Mouse (Mus musculus) hindbrain, embryonic 12.5 days (tissue): ENCODE measurements around the gene Meis2. TPM values are rescaled to one million over a fixed set of nuclear protein-coding genes. Genes with fewer than 3 reads are reported as not detected.
A peak's percentile ranks its signal among the peaks of the same experiment; 100 is the strongest.

Source experiments
- ATAC-seq: fragments of 200-750 bp; cut with Nextera tagmentation; 2 replicates; pipeline ENCODE4 v1.8.0; 2017; ENCODE audit warnings: moderate TSS enrichment; ENCODE audit not compliant: low FRiP score
- H3K27ac ChIP-seq: fragments of 300-500 bp; sonication (generic); 2 replicates; pipeline ENCODE4 v1.5.1; 2016; ENCODE audit warnings: mild to moderate bottlenecking
- H3K27me3 ChIP-seq: fragments of 300-500 bp; sonication (generic); 2 replicates; pipeline ENCODE4 v1.6.1; 2016; ENCODE audit warnings: mild to moderate bottlenecking
- H3K36me3 ChIP-seq: fragments of 300-500 bp; sonication (generic); 2 replicates; pipeline ENCODE4 v1.6.1; 2016; ENCODE audit warnings: mild to moderate bottlenecking
- H3K4me1 ChIP-seq: fragments of 300-500 bp; sonication (generic); 2 replicates; pipeline ENCODE4 v1.6.1; 2016
- H3K4me2 ChIP-seq: fragments of 300-500 bp; sonication (generic); replicated peaks from 2 replicates; pipeline ENCODE4 v1.6.1; 2016; ENCODE audit warnings: mild to moderate bottlenecking
- H3K4me3 ChIP-seq: fragments of 300-500 bp; sonication (generic); 2 replicates; pipeline ENCODE4 v1.5.1; 2016; ENCODE audit warnings: mild to moderate bottlenecking
- H3K9ac ChIP-seq: fragments of 300-500 bp; sonication (generic); 2 replicates; pipeline ENCODE4 v1.6.1; 2016; ENCODE audit warnings: mild to moderate bottlenecking, moderate library complexity
- H3K9me3 ChIP-seq: fragments of 300-500 bp; sonication (generic); replicated peaks from 2 replicates; pipeline ENCODE4 v1.6.1; 2016; ENCODE audit warnings: mild to moderate bottlenecking
- WGBS: fragments of 180-500 bp; shearing (Covaris S2); methylation state at CpG from one replicate; pipeline ENCODE4 v1.1.7; 2016; 5-methylcytosine and 5-hydroxymethylcytosine counted together
- polyA plus RNA-seq: library from polyadenylated mRNA; unstranded; fragments of >200 nt; fragmentation: Nextera tagmentation; extraction: Ambion mirVana; gene quantifications from 2 replicates; pipeline ENCODE4 v1.2.1, GENCODE M21; 2016

Meis2 gene
- polyA plus RNA-seq, 1 experiment from 2014 or later: 130 TPM

DNA sequence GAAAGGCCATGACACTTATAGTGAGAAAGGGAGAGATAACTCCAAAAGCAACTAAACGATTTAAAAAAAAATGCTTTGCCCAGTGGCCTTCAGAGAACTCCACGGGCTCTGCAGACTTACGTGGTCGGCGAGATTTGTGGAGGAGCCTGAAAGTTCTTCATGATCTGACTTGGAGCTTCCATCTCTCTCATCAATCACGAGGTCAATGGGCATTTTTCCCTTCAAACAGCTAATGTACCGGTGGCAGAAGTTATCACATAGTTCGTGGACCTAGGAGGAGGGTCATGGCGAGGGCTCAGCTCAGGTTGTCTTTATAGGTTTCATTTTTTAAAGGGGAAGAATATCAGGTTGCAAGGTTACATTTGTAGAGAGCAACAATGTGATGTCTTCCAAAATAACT lies 7.1 kb downstream of the Meis2 start:
- Histone ChIP-seq H3K4me2 (peak overlapping the region; percentile 69), H3K4me3 (peak overlapping the region; percentile 69), H3K9me3 (no peaks in the 10 kb centered on the region), H3K36me3 (no peaks in the 10 kb centered on the region; the same call in 1 of the 2 replicates), H3K4me1 (peaks cover 64% of the 10 kb centered on the region), H3K27me3 (no peaks in the 10 kb centered on the region), H3K9ac (peak overlapping the region; percentile 97), H3K27ac (peak overlapping the region; percentile 98)
- no peak for ATAC-seq
- WGBS: 37% methylated on average over 9 of the region's 9 CpGs

DNA sequence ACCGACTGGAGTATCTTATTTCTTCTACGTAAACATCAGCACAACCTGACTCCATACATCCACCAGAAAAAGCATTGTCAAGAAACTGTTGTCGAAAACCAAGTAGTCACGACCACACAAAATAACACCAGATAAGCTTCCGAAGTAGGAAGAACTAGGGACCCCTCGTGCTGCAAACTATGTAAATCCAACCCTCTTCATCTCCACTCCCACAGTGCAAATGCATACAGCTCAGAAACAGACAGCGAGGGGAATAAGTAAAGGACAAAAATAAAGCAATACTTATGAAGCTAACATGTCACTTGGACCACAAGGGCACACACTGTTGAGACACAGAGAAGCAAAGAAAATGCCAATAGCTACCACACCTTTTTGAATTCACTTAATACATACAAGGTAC lies 8.8 kb downstream of the Meis2 start:
- H3K4me1 ChIP-seq: peaks cover 76% of the 10 kb centered on the region
- no peaks in the 10 kb centered on the region; the same call in 1 of the 2 replicates for H3K36me3 ChIP-seq
- H3K9ac ChIP-seq: peak overlapping the region; percentile 97
- ATAC-seq: no peak
- peak overlapping the region; percentile 69 for H3K4me2 ChIP-seq
- peak overlapping the region; percentile 69 for H3K4me3 ChIP-seq
- no peaks in the 10 kb centered on the region for H3K27me3 ChIP-seq
- no peaks in the 10 kb centered on the region for H3K9me3 ChIP-seq
- H3K27ac ChIP-seq: peak overlapping the region; percentile 98
- WGBS: 63% methylated on average over 7 of the region's 7 CpGs

GRCm38 (mm10) chr2:116055686-116056620 lies 9.7 kb downstream of the Meis2 start:
- Histone ChIP-seq H3K4me1 (peaks cover 69% of the 10 kb centered on the region), H3K4me3 (peak overlapping the region; percentile 69), H3K27me3 (no peaks in the 10 kb centered on the region), H3K36me3 (no peaks in the 10 kb centered on the region; the same call in 1 of the 2 replicates), H3K9me3 (no peaks in the 10 kb centered on the region), H3K27ac (peak overlapping the region; percentile 46), H3K4me2 (peak overlapping the region; percentile 69), H3K9ac (peak overlapping the region; percentile 97)
- 40% methylated on average over 13 of the region's 13 CpGs for WGBS
- ATAC-seq: no peak; the same call in 1 of the 2 replicates

- peaks cover 63% of the 10 kb centered on the region for H3K4me1 ChIP-seq
- H3K9ac ChIP-seq: 0 out of 2 replicates have a peak overlapping the region, but pooled peaks have one; percentile 15
Measured at GRCm38 (mm10) chr2:116053931-116054330, 11.7 kb downstream of the Meis2 start.

GRCm38 (mm10) chr2:116052688-116053421 lies 12.8 kb downstream of the Meis2 start:
- Histone ChIP-seq H3K9me3 (no peaks in the 10 kb centered on the region), H3K27ac (peak overlapping the region; percentile 60), H3K4me3 (peak overlapping the region; percentile 7), H3K4me1 (peaks cover 54% of the 10 kb centered on the region), H3K9ac (peak overlapping the region; percentile 5; the same call in 1 of the 2 replicates), H3K4me2 (peak overlapping the region; percentile 43), H3K36me3 (0 out of 2 replicates have a peak, but pooled peaks cover 6% of the 10 kb centered on the region), H3K27me3 (no peaks in the 10 kb centered on the region)
- ATAC-seq: no peak

More at GRCm38 (mm10) chr2:116053931-116054330, 11.7 kb downstream of the Meis2 start:
- Histone ChIP-seq H3K27ac (no peak overlapping the region), H3K9me3 (no peaks in the 10 kb centered on the region), H3K27me3 (no peaks in the 10 kb centered on the region), H3K36me3 (peaks cover 2% of the 10 kb centered on the region; the same call in 1 of the 2 replicates), H3K4me3 (peak overlapping the region; percentile 20), H3K4me2 (peak overlapping the region; percentile 43)
- no peak for ATAC-seq
- 40% methylated on average over 5 of the region's 5 CpGs for WGBS

- Histone ChIP-seq H3K9ac (peak overlapping the region; percentile 5; the same call in 1 of the 2 replicates), H3K4me2 (peak overlapping the region; percentile 43), H3K4me3 (peak overlapping the region; percentile 7; the same call in 1 of the 2 replicates), H3K27me3 (no peaks in the 10 kb centered on the region), H3K36me3 (peaks cover 14% of the 10 kb centered on the region; the same call in 1 of the 2 replicates), H3K4me1 (peaks cover 55% of the 10 kb centered on the region), H3K9me3 (no peaks in the 10 kb centered on the region), H3K27ac (no peak overlapping the region; the same call in 1 of the 2 replicates)
- 0 out of 2 replicates have a peak, but pooled peaks have one; percentile 29 for ATAC-seq
- 36% methylated on average over 9 of the region's 9 CpGs for WGBS
Measured at GRCm38 (mm10) chr2:116051906-116052614, 13.6 kb downstream of the Meis2 start.

- no peak overlapping the region for H3K4me3 ChIP-seq
- H3K27ac ChIP-seq: no peak overlapping the region
- H3K36me3 ChIP-seq: peaks cover 16% of the 10 kb centered on the region; the same call in 1 of the 2 replicates
- no peaks in the 10 kb centered on the region for H3K9me3 ChIP-seq
- H3K27me3 ChIP-seq: no peaks in the 10 kb centered on the region
- no peak for ATAC-seq
- WGBS: 81% methylated on average over 9 of the region's 9 CpGs
- no peak overlapping the region for H3K9ac ChIP-seq
- H3K4me2 ChIP-seq: no peak overlapping the region
- H3K4me1 ChIP-seq: peaks cover 56% of the 10 kb centered on the region
Measured at GRCm38 (mm10) chr2:116049710-116050109, 15.9 kb downstream of the Meis2 start.

GRCm38 (mm10) chr2:116047365-116047764 lies 18.3 kb downstream of the Meis2 start:
- H3K4me2 ChIP-seq: no peak overlapping the region
- 65% methylated on average over 8 of the region's 8 CpGs for WGBS
- H3K27ac ChIP-seq: no peak overlapping the region
- H3K9ac ChIP-seq: no peak overlapping the region
- H3K27me3 ChIP-seq: no peaks in the 10 kb centered on the region
- H3K36me3 ChIP-seq: peaks cover 16% of the 10 kb centered on the region; the same call in 1 of the 2 replicates
- no peaks in the 10 kb centered on the region for H3K9me3 ChIP-seq
- no peak overlapping the region for H3K4me3 ChIP-seq
- peaks cover 55% of the 10 kb centered on the region for H3K4me1 ChIP-seq
- no peak for ATAC-seq

DNA sequence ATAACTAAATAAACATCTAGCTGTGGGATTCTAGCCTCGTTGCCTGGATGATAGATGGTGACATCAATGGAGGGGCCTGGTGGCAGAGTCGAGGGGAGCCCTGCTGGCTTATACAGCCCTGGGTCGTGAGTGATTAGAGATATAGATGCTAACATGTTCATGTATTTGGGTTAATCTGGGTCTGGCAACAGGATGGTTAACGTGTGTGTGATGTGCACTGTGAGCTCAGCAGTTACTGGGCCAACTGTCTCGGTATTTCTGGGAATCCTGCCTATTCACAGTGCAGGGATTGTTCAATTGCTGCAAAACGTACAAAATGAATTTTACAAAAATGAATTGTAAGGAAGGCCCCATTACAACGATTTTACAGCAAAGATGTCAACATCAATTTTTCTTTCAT lies 20.6 kb downstream of the Meis2 start:
- Histone ChIP-seq H3K9me3 (no peaks in the 10 kb centered on the region), H3K27ac (peak overlapping the region; percentile 52; the same call in 1 of the 2 replicates), H3K36me3 (peaks cover 20% of the 10 kb centered on the region), H3K4me1 (peaks cover 55% of the 10 kb centered on the region), H3K27me3 (no peaks in the 10 kb centered on the region), H3K9ac (no peak overlapping the region), H3K4me2 (no peak overlapping the region; the same call in 1 of the 2 replicates), H3K4me3 (no peak overlapping the region)
- 39% methylated on average over 7 of the region's 7 CpGs for WGBS
- ATAC-seq: no peak

GRCm38 (mm10) chr2:116042934-116043698 lies 22.5 kb downstream of the Meis2 start:
- Histone ChIP-seq H3K36me3 (peaks cover 25% of the 10 kb centered on the region), H3K4me3 (no peak overlapping the region), H3K4me2 (peak overlapping the region; percentile 1; the same call in 1 of the 2 replicates), H3K27me3 (no peaks in the 10 kb centered on the region), H3K9me3 (no peaks in the 10 kb centered on the region), H3K9ac (no peak overlapping the region), H3K27ac (peak overlapping the region; percentile 57; the same call in 1 of the 2 replicates), H3K4me1 (peaks cover 43% of the 10 kb centered on the region)
- 46% methylated on average over 12 of the region's 12 CpGs for WGBS
- peak; percentile 42 for ATAC-seq

DNA sequence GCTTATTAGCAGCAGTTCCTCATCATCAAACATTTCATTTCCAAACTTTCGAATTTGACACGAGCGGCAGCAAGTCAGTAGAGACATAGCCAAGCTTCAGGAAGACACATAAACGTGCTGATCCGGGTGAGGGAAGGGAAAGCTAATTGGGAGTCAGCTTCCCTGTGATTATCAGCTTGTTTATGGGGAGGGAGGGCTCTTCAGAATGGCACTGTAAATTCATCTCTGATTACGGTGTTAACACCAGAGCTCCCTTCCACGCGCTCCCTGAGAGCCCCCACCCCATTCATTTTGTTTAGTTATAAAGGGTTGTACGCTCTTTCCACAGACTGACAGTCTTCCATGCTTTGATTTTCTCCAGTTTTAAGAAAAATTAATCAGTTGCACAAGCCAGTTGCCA lies 23.2 kb downstream of the Meis2 start:
- 81% methylated on average over 9 of the region's 9 CpGs for WGBS
- Histone ChIP-seq H3K36me3 (peaks cover 21% of the 10 kb centered on the region), H3K27ac (0 out of 2 replicates have a peak overlapping the region, but pooled peaks have one; percentile 57), H3K4me2 (no peak overlapping the region), H3K4me1 (peaks cover 40% of the 10 kb centered on the region), H3K9ac (no peak overlapping the region), H3K4me3 (no peak overlapping the region), H3K27me3 (no peaks in the 10 kb centered on the region), H3K9me3 (no peaks in the 10 kb centered on the region)
- no peak; the same call in 1 of the 2 replicates for ATAC-seq
